Mouse (Mus musculus) hindbrain, embryonic 15.5 days (tissue): ENCODE measurements at regions not wholly inside any gene's neighbourhood (a gene's known extent, or its start where the extent isn't known, plus 50 kb on each side); places are given as distances from the start of the nearest gene placed in this dataset.

ENCODE experiments used
- ATAC-seq: fragments of 200-750 bp; cut with Nextera tagmentation; 2 replicates; pipeline ENCODE4 v1.8.0; 2017; ENCODE audit warnings: low read depth, moderate number of reproducible peaks, moderate TSS enrichment; ENCODE audit not compliant: low FRiP score
- H3K27ac ChIP-seq: fragments of 300-500 bp; sonication (generic); replicated peaks from 2 replicates; pipeline ENCODE4 v1.5.1; 2015; ENCODE audit warnings: mild to moderate bottlenecking, inconsistent platforms
- H3K27me3 ChIP-seq: fragments of 300-500 bp; sonication (generic); 2 replicates; pipeline ENCODE4 v1.6.1; 2015; ENCODE audit warnings: control low read depth, inconsistent platforms
- H3K36me3 ChIP-seq: fragments of 300-500 bp; sonication (generic); 2 replicates; pipeline ENCODE4 v1.6.1; 2015; ENCODE audit warnings: control low read depth, inconsistent platforms
- H3K4me1 ChIP-seq: fragments of 300-500 bp; sonication (generic); replicated peaks from 2 replicates; pipeline ENCODE4 v1.6.1; 2015; ENCODE audit warnings: control low read depth, inconsistent platforms
- H3K4me2 ChIP-seq: fragments of 300-500 bp; sonication (generic); 2 replicates; pipeline ENCODE4 v1.6.1; 2015; ENCODE audit warnings: moderate library complexity, mild to moderate bottlenecking, inconsistent platforms
- H3K4me3 ChIP-seq: fragments of 300-500 bp; sonication (generic); 2 replicates; pipeline ENCODE4 v1.5.1; 2015; ENCODE audit warnings: mild to moderate bottlenecking, inconsistent platforms
- H3K9ac ChIP-seq: fragments of 300-500 bp; sonication (generic); 2 replicates; pipeline ENCODE4 v1.6.1; 2015; ENCODE audit warnings: inconsistent platforms
- H3K9me3 ChIP-seq: fragments of 300-500 bp; sonication (generic); 2 replicates; pipeline ENCODE4 v1.6.1; 2016; ENCODE audit warnings: control low read depth, inconsistent platforms
- WGBS: fragments of 180-500 bp; shearing (Covaris S2); methylation state at CpG from one replicate; pipeline ENCODE4 v1.1.7; 2015; 5-methylcytosine and 5-hydroxymethylcytosine counted together

- ATAC-seq, result peak; percentile 78
- Histone ChIP-seq H3K4me3 (no peak overlapping the region), H3K9ac (no peak overlapping the region), H3K27me3 (no peaks in the 10 kb centered on the region), H3K4me1 (no peaks in the 10 kb centered on the region), H3K4me2 (no peak overlapping the region), H3K9me3 (peaks cover 44% of the 10 kb centered on the region), H3K36me3 (no peaks in the 10 kb centered on the region), H3K27ac (no peak overlapping the region)
- WGBS, result 75% methylated on average over 3 of the region's 3 CpGs
Measured at GRCm38 (mm10) chr16:3231566-3231965, 359.3 kb upstream of the Olfr161 start.

- peaks cover 44% of the 10 kb centered on the region for H3K9me3 ChIP-seq
- 46% methylated on average over 2 of the region's 2 CpGs for WGBS
- no peak overlapping the region for H3K4me3 ChIP-seq
- no peak overlapping the region for H3K27ac ChIP-seq
- peak; percentile 65; the same call in 1 of the 2 replicates for ATAC-seq
- no peaks in the 10 kb centered on the region for H3K27me3 ChIP-seq
- no peak overlapping the region for H3K4me2 ChIP-seq
- H3K4me1 ChIP-seq, result no peaks in the 10 kb centered on the region
- H3K9ac ChIP-seq, result no peak overlapping the region
- H3K36me3 ChIP-seq, result no peaks in the 10 kb centered on the region
Measured at GRCm38 (mm10) chr16:3232610-3233009, 358.2 kb upstream of the Olfr161 start.

GRCm38 (mm10) chr16:3234063-3234462, 356.8 kb upstream of the Olfr161 start:
- Histone ChIP-seq H3K27me3 (no peaks in the 10 kb centered on the region), H3K36me3 (no peaks in the 10 kb centered on the region), H3K27ac (no peak overlapping the region), H3K4me3 (no peak overlapping the region), H3K4me1 (no peaks in the 10 kb centered on the region), H3K4me2 (no peak overlapping the region), H3K9ac (no peak overlapping the region), H3K9me3 (peaks cover 54% of the 10 kb centered on the region)
- ATAC-seq, result peak; percentile 49
- 51% methylated on average over 2 of the region's 2 CpGs for WGBS

DNA sequence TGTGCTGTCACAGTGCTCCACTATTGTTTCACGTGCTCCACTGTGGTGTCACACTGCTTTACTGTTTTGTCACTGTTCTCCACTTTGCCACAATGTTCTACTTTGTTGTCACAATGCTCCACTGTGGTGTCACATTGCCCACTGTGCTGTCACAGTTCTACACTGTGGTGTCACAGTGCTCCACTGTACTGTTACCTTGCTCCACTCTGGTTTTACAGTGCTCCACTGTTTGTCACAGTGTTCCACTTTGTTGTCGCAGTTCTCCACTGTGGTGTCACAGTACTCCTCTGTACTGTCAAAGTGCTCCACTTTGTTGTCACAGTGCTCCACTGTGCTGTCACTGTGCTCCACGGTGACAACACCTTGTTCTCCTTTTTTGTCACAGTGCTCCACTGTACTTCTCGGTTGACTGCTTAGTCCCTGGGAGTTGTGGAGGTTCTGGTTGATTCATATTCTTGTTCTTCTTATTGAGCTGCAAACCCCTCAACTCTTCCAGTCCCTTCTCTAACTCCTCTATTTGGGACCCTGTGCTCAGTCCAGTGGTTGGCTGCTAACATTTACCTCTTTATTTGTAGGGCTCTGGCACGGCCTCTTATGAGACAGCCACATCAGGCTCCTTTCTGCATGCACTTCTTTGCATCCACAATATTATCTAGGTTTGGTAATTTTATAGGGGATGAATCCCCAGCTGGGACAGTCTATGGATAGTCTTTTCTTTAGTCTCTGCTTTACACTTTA, 349.7 kb upstream of the Olfr161 start:
- Histone ChIP-seq H3K36me3 (peaks cover 3% of the 10 kb centered on the region; the same call in 1 of the 2 replicates), H3K9me3 (peaks cover 64% of the 10 kb centered on the region), H3K4me2 (no peak overlapping the region), H3K9ac (no peak overlapping the region), H3K4me1 (no peaks in the 10 kb centered on the region), H3K27me3 (no peaks in the 10 kb centered on the region), H3K27ac (no peak overlapping the region), H3K4me3 (no peak overlapping the region)
- peak; percentile 43; the same call in 1 of the 2 replicates for ATAC-seq
- WGBS, result 72% methylated on average over 5 of the region's 5 CpGs

DNA sequence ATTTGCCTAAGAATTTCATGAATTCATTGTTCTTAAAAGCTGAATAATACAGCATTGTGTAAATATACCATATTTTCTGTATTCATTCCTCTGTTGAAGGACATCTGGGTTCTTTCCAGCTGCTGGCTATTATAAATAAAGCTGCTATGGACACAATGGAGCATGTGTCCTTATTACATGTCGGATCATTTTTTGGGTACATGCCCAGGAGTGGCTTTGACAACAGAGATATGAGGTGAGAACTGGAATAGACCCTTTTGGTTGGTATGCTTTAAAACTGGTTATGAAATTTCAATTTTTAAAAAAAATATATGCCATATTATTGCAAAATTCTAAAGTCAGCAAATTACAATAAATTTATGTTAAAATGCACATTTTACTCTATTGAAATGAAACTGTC, 348.9 kb upstream of the Olfr161 start:
- Histone ChIP-seq H3K9me3 (peaks cover 67% of the 10 kb centered on the region), H3K4me1 (no peaks in the 10 kb centered on the region), H3K4me3 (no peak overlapping the region), H3K27ac (no peak overlapping the region), H3K27me3 (no peaks in the 10 kb centered on the region), H3K36me3 (peaks cover 3% of the 10 kb centered on the region; the same call in 1 of the 2 replicates), H3K9ac (no peak overlapping the region), H3K4me2 (no peak overlapping the region)
- no peak for ATAC-seq
- WGBS, result 69% methylated on average over 1 of the region's 1 CpGs

- Histone ChIP-seq H3K4me1 (no peaks in the 10 kb centered on the region), H3K36me3 (peaks cover 3% of the 10 kb centered on the region; the same call in 1 of the 2 replicates), H3K27ac (no peak overlapping the region), H3K27me3 (no peaks in the 10 kb centered on the region), H3K4me3 (no peak overlapping the region), H3K9me3 (peaks cover 65% of the 10 kb centered on the region), H3K4me2 (no peak overlapping the region), H3K9ac (no peak overlapping the region)
- no peak; the same call in 1 of the 2 replicates for ATAC-seq
Measured at GRCm38 (mm10) chr16:3246422-3246821, 344.4 kb upstream of the Olfr161 start.

- Histone ChIP-seq H3K4me1 (no peaks in the 10 kb centered on the region), H3K4me2 (no peak overlapping the region), H3K4me3 (no peak overlapping the region), H3K27ac (no peak overlapping the region), H3K9me3 (peaks cover 62% of the 10 kb centered on the region), H3K36me3 (peaks cover 3% of the 10 kb centered on the region; the same call in 1 of the 2 replicates), H3K27me3 (no peaks in the 10 kb centered on the region), H3K9ac (no peak overlapping the region)
- ATAC-seq, result no peak
- WGBS, result 41% methylated on average over 2 of the region's 2 CpGs
Measured at GRCm38 (mm10) chr16:3247006-3247754, 343.7 kb upstream of the Olfr161 start.

- no peak overlapping the region for H3K4me3 ChIP-seq
- no peak overlapping the region for H3K9ac ChIP-seq
- WGBS, result 52% methylated on average over 2 of the region's 2 CpGs
- no peaks in the 10 kb centered on the region for H3K4me1 ChIP-seq
- H3K9me3 ChIP-seq, result peaks cover 60% of the 10 kb centered on the region
- ATAC-seq, result peak; percentile 58; the same call in 1 of the 2 replicates
- no peaks in the 10 kb centered on the region for H3K27me3 ChIP-seq
- H3K27ac ChIP-seq, result no peak overlapping the region
- H3K36me3 ChIP-seq, result peaks cover 3% of the 10 kb centered on the region; the same call in 1 of the 2 replicates
- no peak overlapping the region for H3K4me2 ChIP-seq
Measured at GRCm38 (mm10) chr16:3247755-3248110, 343.1 kb upstream of the Olfr161 start.

DNA sequence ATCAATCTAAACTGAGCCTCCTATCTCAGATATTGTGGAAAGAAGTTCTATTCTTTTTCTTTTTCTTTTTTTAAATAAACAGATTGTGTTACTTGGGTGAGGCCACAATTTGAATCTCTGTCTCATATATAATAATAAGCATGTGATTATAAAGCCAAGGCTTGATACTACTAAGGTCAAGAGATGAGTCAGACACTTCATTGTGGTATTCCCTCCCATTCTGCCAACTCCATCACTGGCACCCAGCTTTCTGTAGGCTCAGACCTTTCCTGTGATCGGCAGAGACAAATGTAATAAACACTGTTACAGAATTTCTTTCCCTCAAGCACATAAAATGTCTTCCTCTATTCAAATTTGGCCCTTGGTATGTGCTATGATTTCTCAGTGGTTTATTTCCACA, 337.0 kb upstream of the Olfr161 start:
- Histone ChIP-seq H3K9me3 (peaks cover 67% of the 10 kb centered on the region), H3K27me3 (no peaks in the 10 kb centered on the region), H3K4me3 (no peak overlapping the region), H3K27ac (no peak overlapping the region), H3K36me3 (no peaks in the 10 kb centered on the region), H3K9ac (no peak overlapping the region), H3K4me2 (no peak overlapping the region), H3K4me1 (no peaks in the 10 kb centered on the region)
- 34% methylated on average over 1 of the region's 1 CpGs for WGBS
- no peak for ATAC-seq

GRCm38 (mm10) chr16:3256051-3256450, 334.8 kb upstream of the Olfr161 start:
- Histone ChIP-seq H3K4me3 (no peak overlapping the region), H3K27ac (no peak overlapping the region), H3K4me1 (no peaks in the 10 kb centered on the region), H3K27me3 (no peaks in the 10 kb centered on the region), H3K9me3 (peaks cover 69% of the 10 kb centered on the region), H3K36me3 (no peaks in the 10 kb centered on the region), H3K4me2 (no peak overlapping the region), H3K9ac (no peak overlapping the region)
- ATAC-seq, result no peak

- no peak overlapping the region for H3K4me3 ChIP-seq
- no peaks in the 10 kb centered on the region for H3K4me1 ChIP-seq
- no peak overlapping the region for H3K4me2 ChIP-seq
- H3K9me3 ChIP-seq, result peaks cover 74% of the 10 kb centered on the region
- WGBS, result 88% methylated on average over 1 of the region's 1 CpGs
- no peak overlapping the region for H3K9ac ChIP-seq
- H3K36me3 ChIP-seq, result no peaks in the 10 kb centered on the region
- ATAC-seq, result 0 out of 2 replicates have a peak, but pooled peaks have one; percentile 35
- no peaks in the 10 kb centered on the region for H3K27me3 ChIP-seq
- H3K27ac ChIP-seq, result no peak overlapping the region
Measured at GRCm38 (mm10) chr16:3265351-3265750, 325.5 kb upstream of the Olfr161 start.

DNA sequence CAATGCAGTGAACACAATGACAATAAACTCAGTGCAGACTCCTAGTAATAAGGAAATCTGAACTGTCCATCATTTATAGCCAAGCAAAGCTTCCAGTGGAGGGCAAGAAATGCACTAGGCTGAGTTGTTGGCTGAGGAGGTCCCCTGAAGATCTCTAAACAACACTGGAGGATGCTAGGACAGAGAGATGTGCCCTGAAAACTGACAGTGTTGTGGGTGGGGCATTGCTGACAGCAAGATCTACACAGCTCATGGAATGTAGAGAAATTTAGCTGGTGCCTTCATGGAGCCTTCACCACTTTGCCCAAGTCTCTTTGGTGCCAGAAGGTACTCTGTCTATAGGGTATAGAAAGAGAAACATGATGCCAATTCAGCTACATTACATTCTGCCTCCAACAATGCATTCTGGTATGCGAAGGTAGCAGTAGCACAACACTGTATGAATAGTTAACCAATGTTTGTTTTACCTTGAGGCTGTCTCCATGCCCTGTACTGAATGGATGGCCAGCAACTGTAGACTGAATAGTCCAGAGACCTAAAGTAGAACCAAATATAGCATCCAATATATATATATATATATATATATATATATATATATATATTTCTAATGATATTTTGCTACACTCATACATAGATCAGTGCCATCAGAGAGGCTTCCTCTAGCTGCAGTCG, 318.9 kb upstream of the Olfr161 start:
- H3K27ac ChIP-seq, result no peak overlapping the region
- H3K27me3 ChIP-seq, result no peaks in the 10 kb centered on the region
- H3K9me3 ChIP-seq, result peaks cover 81% of the 10 kb centered on the region
- H3K36me3 ChIP-seq, result no peaks in the 10 kb centered on the region
- no peak overlapping the region for H3K9ac ChIP-seq
- WGBS, result 62% methylated on average over 2 of the region's 2 CpGs
- H3K4me3 ChIP-seq, result no peak overlapping the region
- no peaks in the 10 kb centered on the region for H3K4me1 ChIP-seq
- peak; percentile 30; the same call in 1 of the 2 replicates for ATAC-seq
- H3K4me2 ChIP-seq, result no peak overlapping the region
